Mouse (Mus musculus): ENCODE results near the gene Gm12569. TPM values are rescaled to one million over a fixed set of nuclear protein-coding genes. Genes with fewer than 3 reads are reported as not detected.

Gm12569 gene
- polyA plus RNA-seq, 1 experiment from 2014 or later, result not detected

DNA sequence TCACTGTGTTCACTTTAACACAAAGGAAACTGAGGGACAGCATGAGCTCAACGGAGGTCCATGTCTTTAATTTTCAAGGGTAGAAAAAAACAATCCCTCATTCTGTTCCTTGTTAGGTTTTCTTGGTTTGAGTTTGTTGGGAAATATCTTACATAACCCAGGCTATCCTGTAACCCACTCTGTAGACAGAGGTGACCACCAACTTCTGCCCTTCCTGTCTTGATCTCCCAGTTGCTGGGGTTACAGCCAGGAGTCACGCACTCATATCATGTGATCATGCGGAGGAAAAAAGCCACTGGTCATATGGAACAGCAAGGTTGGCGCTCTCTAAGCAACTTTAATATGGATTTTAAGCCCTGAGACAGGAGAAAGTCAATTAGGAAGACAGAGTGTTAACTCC lies 36.7 kb downstream of the Gm12569 start:
- Histone ChIP-seq H3K4me1 (ENCODE audit: control insufficient read depth, insufficient read depth, low read length) (0 out of 2 replicates have a peak, but pooled peaks cover under 1% of the 10 kb centered on the region), H3K4me3 (ENCODE audit: low read depth, low read length) (no peak overlapping the region), H3K9ac (ENCODE audit: low read depth, low read length) (no peak overlapping the region), H3K9me3 (replicated peaks; ENCODE audit: control insufficient read depth, low read length, poor library complexity, severe bottlenecking) (no peaks in the 10 kb centered on the region), H3K27me3 (ENCODE audit: control insufficient read depth, insufficient read depth, low read depth, low read length) (no peaks in the 10 kb centered on the region), H3K36me3 (ENCODE audit: control insufficient read depth, insufficient read depth, low read length) (no peaks in the 10 kb centered on the region), H3K27ac (ENCODE audit: low read length) (no peak overlapping the region), H3K4me2 (ENCODE audit: low read length) (no peak overlapping the region)
- no peak for ATAC-seq
- 90% methylated on average over 4 of the region's 4 CpGs for WGBS

DNA sequence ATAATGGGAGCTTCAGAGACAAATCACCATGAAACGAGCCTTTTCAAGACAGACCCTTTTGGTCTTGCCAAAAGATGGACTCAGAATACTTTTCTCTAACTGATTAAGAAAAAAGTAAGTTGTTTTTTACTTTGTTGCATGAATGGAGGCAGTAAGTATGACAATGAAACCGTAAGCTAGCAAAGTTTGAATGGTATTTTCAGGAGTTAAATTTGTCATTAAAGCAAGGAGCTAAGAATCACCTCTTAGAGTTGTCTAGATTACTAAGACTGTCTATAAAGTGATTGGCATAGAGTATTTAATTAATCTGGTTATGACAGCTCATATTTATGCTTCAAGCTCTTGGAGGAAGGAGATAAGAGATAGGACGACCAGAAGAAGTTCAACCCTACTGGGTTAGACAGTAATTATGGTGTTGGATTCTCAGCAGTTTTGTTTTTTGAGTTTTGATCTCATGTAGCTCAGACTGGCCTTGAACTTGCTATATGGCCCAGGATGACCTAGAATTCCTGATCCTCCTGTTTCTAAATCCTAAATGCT lies 41.5 kb downstream of the Gm12569 start, which contains the start of gene Clk4:
TSS of gene Clk4 (plus strand) at position 51 of the 540 bp plus-strand sequence.
- Histone ChIP-seq H3K36me3 (ENCODE audit: control insufficient read depth, insufficient read depth, low read length) (no peaks in the 10 kb centered on the region), H3K4me2 (ENCODE audit: low read length) (peak within 1 kb of the TSS; percentile 92), H3K27me3 (ENCODE audit: control insufficient read depth, insufficient read depth, low read depth, low read length) (no peaks in the 10 kb centered on the region), H3K4me1 (ENCODE audit: control insufficient read depth, insufficient read depth, low read length) (peaks cover 31% of the 10 kb centered on the region), H3K9me3 (replicated peaks; ENCODE audit: control insufficient read depth, low read length, poor library complexity, severe bottlenecking) (no peaks in the 10 kb centered on the region), H3K27ac (ENCODE audit: low read length) (peak within 1 kb of the TSS; percentile 88), H3K9ac (ENCODE audit: low read depth, low read length) (peak within 1 kb of the TSS; percentile 99), H3K4me3 (ENCODE audit: low read depth, low read length) (peak within 1 kb of the TSS; percentile 95)
- WGBS, result 87% methylated on average over 3 of the region's 3 CpGs
- ATAC-seq, result no peak

DNA sequence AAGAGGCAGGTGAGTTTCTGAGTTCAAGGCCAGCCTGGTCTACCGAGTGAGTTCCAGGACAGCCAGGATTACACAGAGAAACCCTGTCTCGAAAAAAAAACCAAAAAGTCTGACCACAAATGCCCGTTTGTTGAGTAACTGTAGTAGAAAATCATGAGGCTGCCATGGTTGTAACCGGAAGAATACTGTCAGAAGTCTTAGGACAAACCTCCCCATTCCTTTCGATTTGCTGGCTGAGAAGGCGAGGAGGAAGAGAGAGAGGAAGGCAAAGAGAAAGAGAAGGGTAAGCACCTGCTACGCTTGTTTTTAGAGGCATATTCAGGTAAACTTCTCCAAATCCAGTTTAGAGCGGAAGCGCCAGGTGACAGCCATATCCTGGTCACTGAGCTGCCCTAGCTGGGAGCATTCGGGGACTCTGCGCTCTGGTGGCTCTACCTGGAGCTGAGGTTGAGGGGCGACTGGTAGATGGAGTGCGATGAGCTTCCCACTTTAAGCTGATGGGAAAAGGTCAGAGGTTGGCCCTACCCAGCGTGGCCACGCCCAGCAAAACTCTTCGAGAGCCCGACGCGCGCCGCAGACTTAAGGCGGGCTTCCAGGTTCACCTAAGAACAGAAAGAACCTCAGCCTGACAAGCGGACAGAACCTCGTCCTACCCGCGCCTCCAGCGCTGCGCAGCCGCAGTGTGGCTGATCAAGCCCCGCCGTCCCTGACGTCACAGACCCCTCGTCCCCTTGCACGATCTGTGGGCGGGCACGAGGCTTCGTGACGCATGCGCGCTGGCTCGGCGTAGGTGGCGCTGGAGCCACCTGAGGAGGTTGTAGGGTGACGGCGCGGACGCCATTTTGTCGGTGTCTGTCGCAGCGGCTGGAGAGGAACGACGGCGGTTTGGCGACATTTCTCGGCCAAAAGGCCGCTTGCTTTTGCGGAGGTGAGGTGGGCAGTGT lies 42.3 kb downstream of the Gm12569 start, which contains the start of gene BC049762:
TSS of gene BC049762 (minus strand) at position 705 of the 944 bp plus-strand sequence.
- peak within 1 kb of the TSS; percentile 98 for H3K27ac ChIP-seq (ENCODE audit: low read length)
- no peaks in the 10 kb centered on the region for H3K9me3 ChIP-seq (replicated peaks; ENCODE audit: control insufficient read depth, low read length, poor library complexity, severe bottlenecking)
- no peaks in the 10 kb centered on the region for H3K27me3 ChIP-seq (ENCODE audit: control insufficient read depth, insufficient read depth, low read depth, low read length)
- peaks cover 31% of the 10 kb centered on the region for H3K4me1 ChIP-seq (ENCODE audit: control insufficient read depth, insufficient read depth, low read length)
- 0 out of 2 replicates have a peak, but pooled peaks cover 2% of the 10 kb centered on the region for H3K36me3 ChIP-seq (ENCODE audit: control insufficient read depth, insufficient read depth, low read length)
- peak within 1 kb of the TSS; percentile 92 for H3K4me2 ChIP-seq (ENCODE audit: low read length)
- H3K9ac ChIP-seq (ENCODE audit: low read depth, low read length), result peak within 1 kb of the TSS; percentile 99
- peak; percentile 99 for ATAC-seq
- 9% methylated on average over 57 of the region's 57 CpGs for WGBS
- H3K4me3 ChIP-seq (ENCODE audit: low read depth, low read length), result peak within 1 kb of the TSS; percentile 95

DNA sequence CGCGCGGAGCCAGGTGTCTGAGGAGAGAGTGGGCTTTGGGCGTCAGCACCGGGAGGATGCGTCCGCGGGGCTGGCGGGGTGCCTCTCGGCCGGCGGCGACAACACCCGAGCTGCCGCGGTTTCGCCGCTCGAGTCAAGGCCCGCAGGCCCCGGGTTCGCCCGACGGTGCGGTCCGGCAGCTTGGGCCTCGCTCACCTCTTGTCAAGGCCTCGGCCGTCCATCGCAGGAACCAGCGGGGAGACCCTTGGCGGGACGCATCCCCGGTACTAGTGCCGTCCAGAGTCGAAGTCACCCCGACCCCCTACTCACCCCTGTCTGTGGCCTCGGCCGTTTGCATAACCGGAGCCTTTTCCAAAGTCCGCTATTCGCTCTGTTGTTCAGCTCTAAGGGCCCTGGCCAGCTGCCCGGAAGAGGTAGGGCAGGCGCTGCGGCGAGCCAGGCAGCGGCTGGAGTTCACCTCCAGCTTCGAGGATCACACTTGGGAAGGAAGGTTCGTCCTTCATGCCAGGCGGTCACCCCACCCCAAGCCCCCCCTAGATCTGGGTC lies 43.1 kb downstream of the Gm12569 start:
- Histone ChIP-seq H3K4me3 (ENCODE audit: low read depth, low read length) (peak overlapping the region; percentile 95), H3K36me3 (ENCODE audit: control insufficient read depth, insufficient read depth, low read length) (0 out of 2 replicates have a peak, but pooled peaks cover 2% of the 10 kb centered on the region), H3K4me2 (ENCODE audit: low read length) (peak overlapping the region; percentile 75), H3K4me1 (ENCODE audit: control insufficient read depth, insufficient read depth, low read length) (peaks cover 31% of the 10 kb centered on the region), H3K27me3 (ENCODE audit: control insufficient read depth, insufficient read depth, low read depth, low read length) (no peaks in the 10 kb centered on the region), H3K9ac (ENCODE audit: low read depth, low read length) (peak overlapping the region; percentile 99), H3K9me3 (replicated peaks; ENCODE audit: control insufficient read depth, low read length, poor library complexity, severe bottlenecking) (no peaks in the 10 kb centered on the region), H3K27ac (ENCODE audit: low read length) (peak overlapping the region; percentile 98)
- peak; percentile 69 for ATAC-seq
- WGBS, result under 1% methylated on average over 49 of the region's 50 CpGs

DNA sequence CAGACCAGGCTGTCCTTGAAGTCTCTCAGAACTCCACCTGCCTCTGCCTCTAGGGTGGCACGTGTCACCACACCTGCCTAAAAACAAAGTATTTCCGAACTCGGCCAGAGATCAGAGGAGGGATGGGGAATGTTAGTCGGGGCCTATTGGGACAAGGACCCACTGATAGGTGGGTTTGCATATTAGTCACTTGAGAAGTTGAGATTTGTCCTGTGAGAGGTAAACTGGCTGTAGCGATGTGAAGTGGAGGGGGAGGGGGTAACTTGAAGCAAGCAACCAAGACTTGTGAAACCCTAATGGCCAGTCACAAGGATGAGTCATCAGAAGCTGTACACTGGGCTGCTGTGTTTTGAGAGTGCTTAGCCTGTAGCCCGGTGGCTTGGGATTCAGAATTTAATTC lies 44.1 kb downstream of the Gm12569 start:
- Histone ChIP-seq H3K9ac (ENCODE audit: low read depth, low read length) (peak overlapping the region; percentile 47; the same call in 1 of the 2 replicates), H3K27ac (ENCODE audit: low read length) (no peak overlapping the region), H3K9me3 (replicated peaks; ENCODE audit: control insufficient read depth, low read length, poor library complexity, severe bottlenecking) (no peaks in the 10 kb centered on the region), H3K4me1 (ENCODE audit: control insufficient read depth, insufficient read depth, low read length) (peaks cover 31% of the 10 kb centered on the region), H3K4me3 (ENCODE audit: low read depth, low read length) (peak overlapping the region; percentile 95), H3K36me3 (ENCODE audit: control insufficient read depth, insufficient read depth, low read length) (0 out of 2 replicates have a peak, but pooled peaks cover 2% of the 10 kb centered on the region), H3K27me3 (ENCODE audit: control insufficient read depth, insufficient read depth, low read depth, low read length) (no peaks in the 10 kb centered on the region), H3K4me2 (ENCODE audit: low read length) (peak overlapping the region; percentile 75)
- 40% methylated on average over 6 of the region's 6 CpGs for WGBS
- no peak for ATAC-seq

DNA sequence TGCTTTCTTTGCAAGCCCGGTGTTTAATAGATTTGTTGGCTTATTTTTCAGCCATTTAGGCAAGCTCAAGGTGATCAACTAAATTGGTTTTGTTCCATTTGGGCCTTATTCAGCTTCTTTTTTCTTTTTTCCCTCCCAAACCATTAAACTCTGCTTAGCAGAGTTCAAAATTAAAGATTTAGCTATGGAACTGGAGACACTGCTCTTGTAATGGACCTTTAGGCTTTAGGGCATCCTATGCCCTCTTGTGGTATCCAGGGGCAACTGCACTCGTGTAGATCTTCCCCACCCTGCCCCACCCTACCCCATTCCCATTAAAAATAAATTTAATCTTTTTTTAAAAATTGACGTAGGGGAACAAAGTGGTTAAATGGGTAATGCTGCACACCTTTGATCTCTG lies 45.1 kb downstream of the Gm12569 start:
- Histone ChIP-seq H3K9ac (ENCODE audit: low read depth, low read length) (0 out of 2 replicates have a peak overlapping the region, but pooled peaks have one; percentile 14), H3K9me3 (replicated peaks; ENCODE audit: control insufficient read depth, low read length, poor library complexity, severe bottlenecking) (no peaks in the 10 kb centered on the region), H3K36me3 (ENCODE audit: control insufficient read depth, insufficient read depth, low read length) (0 out of 2 replicates have a peak, but pooled peaks cover 2% of the 10 kb centered on the region), H3K27me3 (ENCODE audit: control insufficient read depth, insufficient read depth, low read depth, low read length) (no peaks in the 10 kb centered on the region), H3K4me2 (ENCODE audit: low read length) (peak overlapping the region; percentile 75), H3K4me1 (ENCODE audit: control insufficient read depth, insufficient read depth, low read length) (peaks cover 31% of the 10 kb centered on the region), H3K4me3 (ENCODE audit: low read depth, low read length) (peak overlapping the region; percentile 95; the same call in 1 of the 2 replicates), H3K27ac (ENCODE audit: low read length) (0 out of 2 replicates have a peak overlapping the region, but pooled peaks have one; percentile 38)
- WGBS, result 44% methylated on average over 3 of the region's 3 CpGs
- no peak for ATAC-seq

DNA sequence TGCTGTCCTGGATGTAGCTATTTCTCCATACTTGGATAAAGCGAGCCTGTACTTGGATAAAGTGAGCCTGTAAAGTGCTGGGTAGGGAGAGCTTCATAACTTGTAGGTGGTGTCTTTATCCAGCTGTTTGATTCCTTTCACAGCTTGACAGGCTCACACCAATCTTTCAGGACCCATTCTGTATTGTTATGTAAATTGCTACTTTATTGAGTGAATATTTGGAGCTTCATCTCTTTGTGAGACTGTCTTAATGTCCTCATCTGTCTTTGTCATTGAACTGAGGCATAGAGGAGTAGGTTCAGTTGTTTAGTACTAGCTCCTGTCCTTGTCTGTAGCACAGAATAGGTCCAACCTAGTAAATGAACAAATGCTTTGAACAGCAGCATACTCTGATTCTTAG lies 54.1 kb downstream of the Gm12569 start:
- Histone ChIP-seq H3K9ac (ENCODE audit: low read depth, low read length) (no peak overlapping the region), H3K4me1 (ENCODE audit: control insufficient read depth, insufficient read depth, low read length) (no peaks in the 10 kb centered on the region), H3K27ac (ENCODE audit: low read length) (no peak overlapping the region), H3K36me3 (ENCODE audit: control insufficient read depth, insufficient read depth, low read length) (peaks cover 32% of the 10 kb centered on the region), H3K4me2 (ENCODE audit: low read length) (no peak overlapping the region), H3K27me3 (ENCODE audit: control insufficient read depth, insufficient read depth, low read depth, low read length) (no peaks in the 10 kb centered on the region), H3K4me3 (ENCODE audit: low read depth, low read length) (no peak overlapping the region), H3K9me3 (replicated peaks; ENCODE audit: control insufficient read depth, low read length, poor library complexity, severe bottlenecking) (no peaks in the 10 kb centered on the region)
- WGBS, result 77% methylated on average over 1 of the region's 1 CpGs
- no peak for ATAC-seq

Data from midbrain, embryonic 16.5 days (tissue).